Mouse (Mus musculus): ENCODE data around the gene BC025920.

The BC025920 gene

GRCm38 (mm10) chr10:81574081-81575056 is 31.7 kb upstream of the BC025920 start, which contains the start of gene Tle2:
Gene Tle2, plus strand, starts transcription at chr10:81574561.
- DNase-seq, result no peak

- peak in 1 of 2 experiments; percentile 63 for DNase-seq
These were observed 30.9 kb upstream of the BC025920 start for GRCm38 (mm10) chr10:81575208-81575631.

- DNase-seq, result peak in 1 of 2 experiments; percentile 59
These were observed 30.4 kb upstream of the BC025920 start for GRCm38 (mm10) chr10:81575695-81576094.

GRCm38 (mm10) chr10:81579967-81580366 is 26.1 kb upstream of the BC025920 start:
- no peak for DNase-seq

- DNase-seq, result no peak
These were observed 25.5 kb upstream of the BC025920 start for GRCm38 (mm10) chr10:81580441-81581070.

GRCm38 (mm10) chr10:81583347-81583746 is 22.7 kb upstream of the BC025920 start:
- no peak for DNase-seq

GRCm38 (mm10) chr10:81588739-81589138 is 17.3 kb upstream of the BC025920 start:
- DNase-seq, result no peak

GRCm38 (mm10) chr10:81591846-81592245 is 14.2 kb upstream of the BC025920 start:
- no peak for DNase-seq

- no peak for DNase-seq
These were observed 13.4 kb upstream of the BC025920 start for GRCm38 (mm10) chr10:81592631-81593030.

- no peak for DNase-seq
These were observed 12.8 kb upstream of the BC025920 start for GRCm38 (mm10) chr10:81593223-81593622.

GRCm38 (mm10) chr10:81593935-81594334 is 12.1 kb upstream of the BC025920 start:
- DNase-seq, result no peak

GRCm38 (mm10) chr10:81595599-81595998 is 10.5 kb upstream of the BC025920 start:
- no peak for DNase-seq

GRCm38 (mm10) chr10:81596611-81597010 is 9.5 kb upstream of the BC025920 start:
- peak; percentile 42 to 48 for DNase-seq

- DNase-seq, result peak; percentile 68 to 69
These were observed 8.7 kb upstream of the BC025920 start for GRCm38 (mm10) chr10:81597137-81597950.

GRCm38 (mm10) chr10:81598342-81598741 is 7.7 kb upstream of the BC025920 start:
- DNase-seq, result no peak

GRCm38 (mm10) chr10:81598871-81599270 is 7.2 kb upstream of the BC025920 start:
- DNase-seq, result no peak

GRCm38 (mm10) chr10:81599630-81600029 is 6.4 kb upstream of the BC025920 start:
- no peak for DNase-seq

- no peak for DNase-seq
These were observed 6.0 kb upstream of the BC025920 start for GRCm38 (mm10) chr10:81600096-81600495.

GRCm38 (mm10) chr10:81600738-81601203 is 5.3 kb upstream of the BC025920 start, which contains the start of gene Tle6:
Gene Tle6, minus strand, starts transcription at chr10:81601073.
- peak; percentile 95 to 97 for DNase-seq

- DNase-seq, result no peak
These were observed 4.6 kb upstream of the BC025920 start for GRCm38 (mm10) chr10:81601396-81601905.

- no peak for DNase-seq
These were observed 3.3 kb upstream of the BC025920 start for GRCm38 (mm10) chr10:81602741-81603151.
